Mouse (Mus musculus): ENCODE measurements at regions not wholly inside any gene's neighbourhood (a gene's known extent, or its start where the extent isn't known, plus 50 kb on each side); places are given as distances from the start of the nearest gene placed in this dataset.

DNA sequence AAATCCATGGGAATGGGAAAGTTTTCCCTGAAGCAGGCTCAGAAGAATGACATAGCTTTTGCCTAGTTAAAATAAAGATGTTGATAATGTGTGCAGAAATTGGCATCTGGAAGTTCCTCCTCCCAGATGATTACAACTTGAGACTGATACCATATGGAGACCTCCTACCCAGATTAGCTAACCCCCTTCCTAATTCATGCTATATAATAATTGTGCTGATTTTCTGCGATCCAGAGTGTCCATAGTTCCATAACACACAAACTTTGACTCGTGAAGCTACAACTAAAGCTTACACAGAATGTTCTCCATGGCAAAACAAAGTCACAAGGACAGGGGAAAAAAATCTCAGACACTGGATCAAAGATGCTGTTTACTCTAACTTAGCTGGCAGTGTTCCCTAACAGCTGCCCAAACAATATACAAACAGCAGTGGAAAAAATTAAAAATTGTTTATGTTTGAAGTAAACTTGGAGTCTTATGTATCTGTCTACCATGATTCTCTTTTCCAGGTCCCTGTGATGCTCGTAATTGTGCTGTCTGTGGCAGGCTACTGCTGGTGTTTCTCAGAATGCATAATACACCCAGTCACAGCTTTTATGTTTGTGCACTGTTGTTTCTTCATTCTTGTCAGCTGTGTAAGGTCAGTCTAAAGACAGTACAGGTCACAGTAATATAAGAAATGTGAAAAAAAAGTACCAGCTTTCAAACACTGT is 1978.8 kb upstream of the A830018L16Rik start:
- Histone ChIP-seq H3K36me3 (no peaks in the 10 kb centered on the region), H3K4me1 (replicated peaks) (no peaks in the 10 kb centered on the region), H3K9me3 (no peaks in the 10 kb centered on the region), H3K4me3 (no peak overlapping the region), H3K27ac (no peak overlapping the region), H3K27me3 (ENCODE audit: insufficient read depth, poor library complexity, severe bottlenecking) (no peaks in the 10 kb centered on the region)
- no peak for DNase-seq (ENCODE audit: low spot score)
- 86% methylated on average over 3 of the region's 3 CpGs for WGBS

DNA sequence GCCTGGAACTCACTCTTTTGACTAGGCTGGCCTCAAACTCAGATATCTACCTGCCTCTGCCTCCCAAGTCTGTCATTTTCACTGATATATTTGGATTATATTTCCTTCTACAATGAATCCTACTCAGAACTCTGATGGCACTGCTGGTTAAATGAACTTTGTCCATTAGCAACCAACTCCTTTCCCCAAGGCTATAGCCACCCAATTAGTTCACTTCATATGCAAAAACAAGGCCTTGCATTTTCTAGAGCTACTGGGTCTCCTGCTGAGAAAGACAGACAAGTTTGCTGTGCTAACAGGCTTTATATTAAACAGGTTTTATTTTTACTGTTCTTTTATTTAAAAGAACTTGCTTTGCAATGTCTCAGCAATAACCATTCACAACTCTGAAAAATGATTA is 1971.0 kb upstream of the A830018L16Rik start:
- no peak for DNase-seq (ENCODE audit: low spot score)
- H3K4me1 ChIP-seq (replicated peaks): no peaks in the 10 kb centered on the region
- no peak overlapping the region for H3K27ac ChIP-seq
- no peaks in the 10 kb centered on the region for H3K9me3 ChIP-seq
- H3K27me3 ChIP-seq (ENCODE audit: insufficient read depth, poor library complexity, severe bottlenecking): no peaks in the 10 kb centered on the region
- no peak overlapping the region for H3K4me3 ChIP-seq
- H3K36me3 ChIP-seq: no peaks in the 10 kb centered on the region

DNA sequence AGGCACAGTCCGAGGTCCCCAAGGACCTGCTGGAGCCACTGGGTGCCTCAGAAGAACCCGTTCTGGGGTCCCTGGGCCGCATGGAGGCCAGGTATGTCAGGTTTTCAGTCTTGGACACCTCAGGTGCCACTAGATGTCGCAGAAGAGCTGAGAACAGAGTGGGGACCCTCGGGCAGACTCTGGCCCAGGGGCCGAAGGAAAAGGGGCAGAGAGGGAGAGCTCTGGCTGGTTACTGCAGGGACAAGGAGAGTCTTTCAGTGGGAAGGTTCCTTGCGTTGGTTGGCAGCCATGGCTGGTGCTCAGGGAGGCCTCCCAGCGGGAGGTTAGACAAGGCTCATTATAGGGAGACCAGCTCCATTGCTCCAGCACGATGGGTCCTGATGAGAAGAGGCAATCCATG is 1944.4 kb upstream of the A830018L16Rik start:
- no peaks in the 10 kb centered on the region for H3K27me3 ChIP-seq (ENCODE audit: insufficient read depth, poor library complexity, severe bottlenecking)
- H3K36me3 ChIP-seq: no peaks in the 10 kb centered on the region
- no peak overlapping the region for H3K27ac ChIP-seq
- peak; percentile 16 for DNase-seq (ENCODE audit: low spot score)
- H3K9me3 ChIP-seq: no peaks in the 10 kb centered on the region
- 38% methylated on average over 9 of the region's 9 CpGs for WGBS
- H3K4me1 ChIP-seq (replicated peaks): no peaks in the 10 kb centered on the region
- H3K4me3 ChIP-seq: no peak overlapping the region

DNA sequence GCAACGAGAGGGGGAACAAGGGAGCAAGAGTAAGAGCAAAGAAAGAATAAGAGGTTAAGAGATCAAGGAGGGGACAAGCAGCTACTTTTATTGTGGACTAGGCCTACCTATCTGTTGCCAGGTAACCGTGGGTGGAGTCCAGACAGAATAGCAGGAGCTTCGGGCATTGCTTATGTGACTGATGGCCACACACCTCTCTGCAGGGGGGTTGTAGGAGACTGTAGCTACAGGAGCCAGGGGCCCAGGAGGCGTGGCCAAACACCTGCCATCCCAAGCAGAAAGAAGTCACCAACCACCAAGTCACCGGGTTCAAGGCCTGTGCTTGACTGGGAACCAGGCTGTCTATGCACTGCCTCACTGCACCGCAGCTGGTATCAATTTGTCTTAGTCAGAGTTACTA is 1943.9 kb upstream of the A830018L16Rik start:
- Histone ChIP-seq H3K36me3 (no peaks in the 10 kb centered on the region), H3K4me1 (replicated peaks) (0 out of 2 replicates have a peak, but pooled peaks cover 2% of the 10 kb centered on the region), H3K9me3 (no peaks in the 10 kb centered on the region), H3K27ac (no peak overlapping the region), H3K4me3 (no peak overlapping the region), H3K27me3 (ENCODE audit: insufficient read depth, poor library complexity, severe bottlenecking) (no peaks in the 10 kb centered on the region)
- 66% methylated on average over 6 of the region's 6 CpGs for WGBS
- DNase-seq (ENCODE audit: low spot score): no peak
